Mouse (Mus musculus) heart, embryonic 13.5 days (tissue): ENCODE data around the gene Fam162a. TPM values are rescaled to one million over a fixed set of nuclear protein-coding genes. Genes with fewer than 3 reads are reported as not detected.
A peak's percentile ranks its signal among the peaks of the same experiment; 100 is the strongest.
"Not testable (repeated sequence)": the region's sequence is repeated elsewhere in the genome, so short reads cannot be mapped to it uniquely, and the experiment has no call there.

Experiments used
- ATAC-seq: fragments of 200-750 bp; cut with Nextera tagmentation; 2 replicates; pipeline ENCODE4 v1.8.0; 2017; ENCODE audit warnings: moderate TSS enrichment; ENCODE audit not compliant: insufficient number of reproducible peaks, low FRiP score, low TSS enrichment; ENCODE audit errors: extremely low read depth
- H3K27ac ChIP-seq: fragments of 300-500 bp; sonication (generic); replicated peaks from 2 replicates; pipeline ENCODE4 v1.5.1; 2015; ENCODE audit warnings: moderate library complexity, mild to moderate bottlenecking, inconsistent platforms
- H3K27me3 ChIP-seq: fragments of 300-500 bp; sonication (generic); replicated peaks from 2 replicates; pipeline ENCODE4 v1.6.1; 2015; ENCODE audit warnings: mild to moderate bottlenecking, inconsistent platforms
- H3K36me3 ChIP-seq: fragments of 300-500 bp; sonication (generic); 2 replicates; pipeline ENCODE4 v1.6.1; 2015; ENCODE audit warnings: mild to moderate bottlenecking, inconsistent platforms
- H3K4me1 ChIP-seq: fragments of 300-500 bp; sonication (generic); 2 replicates; pipeline ENCODE4 v1.6.1; 2015; ENCODE audit warnings: inconsistent platforms
- H3K4me2 ChIP-seq: fragments of 300-500 bp; sonication (generic); 2 replicates; pipeline ENCODE4 v1.6.1; 2015; ENCODE audit warnings: inconsistent platforms, mild to moderate bottlenecking, moderate library complexity
- H3K4me3 ChIP-seq: fragments of 300-500 bp; sonication (generic); 2 replicates; pipeline ENCODE4 v1.5.1; 2015; ENCODE audit warnings: moderate library complexity, mild to moderate bottlenecking, inconsistent platforms
- H3K9ac ChIP-seq: fragments of 300-500 bp; sonication (generic); 2 replicates; pipeline ENCODE4 v1.6.1; 2015; ENCODE audit warnings: inconsistent platforms, mild to moderate bottlenecking, moderate library complexity
- H3K9me3 ChIP-seq: fragments of 300-500 bp; sonication (generic); 2 replicates; pipeline ENCODE4 v1.6.1; 2016; ENCODE audit warnings: inconsistent platforms
- WGBS: fragments of 180-500 bp; shearing (Covaris S2); methylation state at CpG from one replicate; pipeline ENCODE4 v1.1.7; 2015; ENCODE audit warnings: mixed read lengths; 5-methylcytosine and 5-hydroxymethylcytosine counted together
- polyA plus RNA-seq: library from polyadenylated mRNA; unstranded; fragments of >200 nt; fragmentation: Nextera tagmentation; extraction: Ambion mirVana; gene quantifications from 2 replicates; pipeline ENCODE4 v1.2.1, GENCODE M21; 2015

The Fam162a gene
- polyA plus RNA-seq, 1 experiment from 2014 or later = 791 TPM

DNA sequence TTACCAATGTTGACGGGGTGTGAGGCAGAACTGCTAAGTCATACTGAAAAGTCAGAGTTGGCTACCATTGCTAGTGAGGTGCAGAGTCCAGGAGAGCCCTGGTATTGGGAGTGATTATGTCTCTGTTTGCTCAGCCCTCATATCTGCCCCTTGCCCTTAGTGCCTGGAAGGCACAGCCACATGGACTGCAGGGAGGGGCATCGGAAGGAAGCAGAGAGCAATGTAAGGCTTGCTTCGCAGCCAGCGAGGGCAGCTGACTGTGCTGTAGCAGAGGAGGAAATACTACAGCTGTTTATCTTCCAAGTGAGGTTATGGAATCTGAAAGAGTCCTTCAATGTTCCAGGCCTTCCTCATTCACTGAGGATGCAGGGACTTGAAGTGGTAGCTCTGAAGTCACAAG, 16.5 kb upstream of the Fam162a start:
- Histone ChIP-seq H3K4me3 (no peak overlapping the region), H3K36me3 (peaks cover 93% of the 10 kb centered on the region), H3K9ac (no peak overlapping the region), H3K4me2 (no peak overlapping the region), H3K27ac (0 out of 2 replicates have a peak overlapping the region, but pooled peaks have one; percentile 2), H3K27me3 (no peaks in the 10 kb centered on the region), H3K4me1 (no peaks in the 10 kb centered on the region), H3K9me3 (no peaks in the 10 kb centered on the region)
- no peak for ATAC-seq
- 70% methylated on average over 4 of the region's 4 CpGs for WGBS

DNA sequence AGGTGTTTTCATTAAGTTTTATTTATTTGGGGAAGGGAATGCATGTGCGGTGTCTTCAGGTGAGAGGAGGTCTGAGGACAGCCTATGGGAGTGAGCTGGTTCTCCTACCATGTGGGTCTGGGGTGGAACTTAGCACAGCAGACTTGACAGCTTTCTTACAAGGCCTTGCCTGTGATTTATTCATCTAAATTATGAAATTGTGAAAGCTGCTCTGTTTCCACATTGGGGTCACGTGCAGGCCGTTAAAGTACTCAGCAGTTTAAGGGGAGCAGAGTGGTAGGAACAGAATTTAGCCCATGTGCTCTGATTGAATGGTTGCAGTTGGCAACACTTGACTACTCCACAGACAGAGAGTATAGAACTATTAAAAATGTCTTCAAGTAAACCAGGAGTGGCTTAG, 8.5 kb upstream of the Fam162a start:
- Histone ChIP-seq H3K4me3 (no peak overlapping the region), H3K27ac (no peak overlapping the region), H3K36me3 (peaks cover 34% of the 10 kb centered on the region), H3K9ac (no peak overlapping the region), H3K4me1 (no peaks in the 10 kb centered on the region), H3K9me3 (no peaks in the 10 kb centered on the region), H3K4me2 (no peak overlapping the region), H3K27me3 (no peaks in the 10 kb centered on the region)
- no peak for ATAC-seq
- WGBS = 89% methylated on average over 3 of the region's 3 CpGs

DNA sequence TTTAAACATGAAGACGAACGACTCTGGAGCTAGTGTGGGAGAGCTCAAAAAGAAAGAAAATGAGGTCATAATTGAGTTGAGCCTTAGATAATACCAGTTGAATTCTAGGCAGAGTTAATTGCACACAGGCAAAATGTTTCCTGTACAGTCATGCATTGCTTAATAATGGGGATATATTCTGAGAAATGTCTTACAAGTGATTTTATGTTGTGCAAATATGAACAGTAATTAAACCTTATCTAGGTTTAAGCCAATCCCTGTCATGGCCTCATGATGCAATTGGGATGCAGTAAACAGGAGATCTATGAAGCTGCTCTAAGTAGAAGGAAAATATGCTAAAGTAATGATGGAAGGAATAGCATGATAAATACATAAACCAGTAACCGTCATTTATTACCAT, 3.4 kb upstream of the Fam162a start:
- Histone ChIP-seq H3K4me2 (no peak overlapping the region), H3K4me1 (peaks cover 12% of the 10 kb centered on the region), H3K9ac (no peak overlapping the region), H3K27me3 (no peaks in the 10 kb centered on the region), H3K36me3 (peaks cover 10% of the 10 kb centered on the region; the same call in 1 of the 2 replicates), H3K27ac (no peak overlapping the region), H3K4me3 (no peak overlapping the region), H3K9me3 (no peaks in the 10 kb centered on the region)
- no peak for ATAC-seq
- WGBS = 82% methylated on average over 3 of the region's 3 CpGs

DNA sequence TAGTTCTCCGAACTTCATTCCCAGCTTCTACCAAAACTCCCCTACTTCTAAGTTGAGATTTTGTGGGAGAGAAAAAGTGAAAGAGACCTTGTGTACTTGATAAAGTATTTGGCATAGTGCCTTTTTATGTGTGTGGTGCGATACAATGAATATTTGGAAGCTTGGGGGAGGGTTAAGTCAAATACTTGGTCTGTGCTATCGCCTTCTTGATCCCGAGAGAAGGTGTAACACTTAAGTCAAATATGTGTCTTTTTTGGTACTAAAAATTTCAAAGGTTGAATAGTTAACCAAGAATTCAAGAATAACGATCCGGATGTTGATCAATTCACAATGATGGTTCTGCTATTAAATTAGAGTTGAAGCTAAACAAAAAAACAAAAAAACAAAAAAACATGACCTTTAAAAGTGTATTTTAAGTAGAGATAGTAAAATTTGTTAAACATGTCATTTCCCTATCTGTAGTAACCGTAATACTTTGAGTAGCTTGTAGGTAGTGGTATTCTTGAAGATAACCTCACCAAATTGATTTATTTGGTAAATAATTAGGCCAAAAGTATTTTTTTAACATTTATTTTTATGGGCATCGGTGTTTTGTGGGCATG, 1.1 kb upstream of the Fam162a start:
- Histone ChIP-seq H3K4me2 (peak overlapping the region; percentile 74), H3K9ac (peak overlapping the region; percentile 97), H3K4me3 (peak overlapping the region; percentile 89), H3K36me3 (peaks cover 12% of the 10 kb centered on the region; the same call in 1 of the 2 replicates), H3K4me1 (peaks cover 35% of the 10 kb centered on the region), H3K27ac (peak overlapping the region; percentile 100), H3K9me3 (no peaks in the 10 kb centered on the region), H3K27me3 (no peaks in the 10 kb centered on the region)
- no peak for ATAC-seq
- WGBS = 23% methylated on average over 8 of the region's 8 CpGs

DNA sequence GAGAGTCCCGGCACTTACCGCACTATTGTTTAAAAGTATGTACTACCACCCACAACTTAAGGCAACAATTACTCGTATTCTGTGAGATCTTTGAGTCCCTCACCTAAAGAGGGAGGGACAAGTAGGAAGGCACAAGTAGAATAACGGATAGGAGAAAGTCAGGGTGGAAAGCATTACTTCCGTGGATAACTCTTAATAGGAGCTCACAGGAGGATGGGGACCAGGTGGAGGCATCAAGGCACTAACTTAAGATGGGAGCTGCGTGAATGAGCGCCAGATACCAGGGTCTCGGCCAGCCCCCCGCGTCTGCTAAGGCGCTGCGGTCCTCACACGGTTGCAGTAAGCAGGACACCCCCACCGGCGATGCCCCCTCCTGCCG, 334 bp downstream of the Fam162a start:
- ATAC-seq = no peak

DNA sequence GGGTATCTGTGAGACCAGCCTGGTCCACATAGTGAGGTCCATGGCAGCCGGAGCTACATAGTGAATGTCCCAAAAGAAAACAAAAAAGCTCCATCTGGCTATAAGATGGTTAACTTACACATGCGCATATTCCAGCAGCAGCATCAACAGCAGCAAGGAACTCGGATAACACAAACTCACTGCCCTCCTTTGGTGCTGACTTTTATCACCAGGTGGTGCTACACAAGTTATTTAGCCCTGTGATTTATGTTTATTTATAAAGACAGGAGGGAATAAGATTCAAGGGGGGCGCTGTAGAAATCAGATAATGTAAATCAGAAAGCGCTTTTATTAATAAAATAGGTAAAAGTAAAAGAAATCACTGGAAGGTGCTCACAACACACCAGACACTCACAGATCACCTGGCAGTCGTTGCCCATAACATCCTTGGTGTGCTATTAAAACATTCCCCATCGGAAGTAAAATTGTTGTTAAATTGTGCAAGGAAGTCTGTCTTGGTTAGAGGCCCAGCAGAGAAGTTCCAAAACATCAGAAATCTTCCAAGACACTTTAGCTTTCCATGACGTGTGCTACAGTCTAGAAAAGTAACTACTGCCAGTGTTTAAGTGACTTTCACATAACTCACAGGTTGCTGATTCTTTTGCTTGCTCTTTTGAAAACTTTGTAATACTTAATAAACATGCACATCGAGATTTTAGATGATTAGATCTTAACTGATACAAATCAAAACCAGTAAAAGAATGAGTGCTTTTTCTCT, 1.4 kb downstream of the Fam162a start:
- Histone ChIP-seq H3K36me3 (peaks cover 27% of the 10 kb centered on the region), H3K4me1 (peaks cover 58% of the 10 kb centered on the region), H3K27ac (peak overlapping the region; percentile 25; the same call in 1 of the 2 replicates), H3K27me3 (no peaks in the 10 kb centered on the region), H3K9me3 (no peaks in the 10 kb centered on the region), H3K4me3 (peak overlapping the region; percentile 89), H3K4me2 (peak overlapping the region; percentile 74), H3K9ac (peak overlapping the region; percentile 97)
- WGBS = 24% methylated on average over 9 of the region's 9 CpGs
- ATAC-seq = no peak

More for the DNA sequence above, 334 bp downstream of the Fam162a start:
- peak overlapping the region; percentile 100 for H3K27ac ChIP-seq
- H3K4me2 ChIP-seq = peak overlapping the region; percentile 74
- peak overlapping the region; percentile 97 for H3K9ac ChIP-seq
- no peaks in the 10 kb centered on the region for H3K27me3 ChIP-seq
- no peaks in the 10 kb centered on the region for H3K9me3 ChIP-seq
- H3K36me3 ChIP-seq = peaks cover 20% of the 10 kb centered on the region
- 0% methylated on average over 16 of the region's 16 CpGs for WGBS
- peaks cover 49% of the 10 kb centered on the region for H3K4me1 ChIP-seq
- peak overlapping the region; percentile 89 for H3K4me3 ChIP-seq

DNA sequence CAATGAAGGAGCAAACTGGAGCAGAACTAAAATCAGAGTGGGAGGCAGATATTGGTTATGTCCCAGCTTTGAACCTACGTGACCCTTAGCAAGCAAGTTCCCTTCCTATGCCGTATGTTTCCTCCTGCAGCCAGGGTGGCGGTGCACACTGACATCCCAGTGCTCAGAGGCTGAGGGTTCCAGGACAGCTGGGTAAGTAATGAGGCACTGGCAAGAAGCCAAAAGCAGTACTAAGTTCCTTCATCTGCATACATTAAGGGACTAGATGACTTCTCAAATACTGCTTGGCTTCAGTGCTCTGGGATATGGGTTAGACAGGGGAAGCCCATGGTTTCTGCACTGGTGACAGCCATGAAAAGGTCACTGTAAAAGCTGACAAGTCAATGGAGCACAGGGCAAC, 3.0 kb downstream of the Fam162a start:
- H3K9ac ChIP-seq = peak overlapping the region; percentile 97
- ATAC-seq = no peak
- H3K4me2 ChIP-seq = peak overlapping the region; percentile 74
- H3K9me3 ChIP-seq = no peaks in the 10 kb centered on the region
- H3K27ac ChIP-seq = peak overlapping the region; percentile 46
- peak overlapping the region; percentile 89 for H3K4me3 ChIP-seq
- H3K27me3 ChIP-seq = no peaks in the 10 kb centered on the region
- peaks cover 70% of the 10 kb centered on the region for H3K4me1 ChIP-seq
- 62% methylated on average over 3 of the region's 3 CpGs for WGBS
- H3K36me3 ChIP-seq = peaks cover 21% of the 10 kb centered on the region

DNA sequence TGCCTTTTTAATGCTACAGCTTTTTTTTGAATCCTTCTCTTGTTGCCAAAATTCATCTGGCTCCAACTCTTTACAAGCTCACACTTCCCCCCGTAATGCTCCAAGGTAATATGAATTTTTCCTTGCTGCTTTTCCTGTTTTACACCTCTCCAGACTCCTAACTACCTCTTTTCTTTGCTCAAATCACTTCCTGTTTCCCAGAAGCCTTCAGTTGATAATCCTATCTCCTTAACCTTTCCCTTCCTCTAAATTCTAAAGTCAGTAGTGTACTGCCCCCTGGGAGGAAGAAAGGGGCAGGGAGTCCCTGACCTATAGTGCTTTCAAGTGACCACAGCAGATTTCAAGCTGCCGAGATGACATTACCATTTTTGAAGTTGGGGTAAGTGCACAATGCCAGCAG, 3.7 kb downstream of the Fam162a start:
- Histone ChIP-seq H3K9me3 (no peaks in the 10 kb centered on the region), H3K27me3 (no peaks in the 10 kb centered on the region), H3K4me3 (no peak overlapping the region), H3K36me3 (peaks cover 21% of the 10 kb centered on the region), H3K9ac (peak overlapping the region; percentile 97), H3K27ac (peak overlapping the region; percentile 46), H3K4me1 (peaks cover 73% of the 10 kb centered on the region), H3K4me2 (peak overlapping the region; percentile 74)
- 47% methylated on average over 2 of the region's 2 CpGs for WGBS
- ATAC-seq = no peak

DNA sequence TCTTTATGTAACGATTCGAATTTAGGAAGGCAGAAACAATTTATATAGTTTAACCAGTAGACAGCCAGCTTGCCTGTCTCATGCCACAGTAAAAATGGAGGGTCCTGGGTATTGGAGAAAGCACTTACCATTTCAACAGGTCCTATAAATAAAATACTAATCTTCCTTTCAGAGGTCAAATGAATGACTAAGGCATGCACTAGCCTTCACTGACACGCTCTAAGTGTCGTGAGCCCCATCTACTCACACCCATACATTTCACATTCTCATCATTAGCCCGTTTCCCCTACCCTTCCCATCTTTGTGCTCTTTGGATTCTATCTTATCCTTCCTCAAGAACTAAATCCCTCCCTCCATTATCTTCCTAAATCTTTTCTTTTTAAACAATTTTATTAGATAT, 6.5 kb downstream of the Fam162a start:
- 57% methylated on average over 5 of the region's 5 CpGs for WGBS
- no peak overlapping the region for H3K4me3 ChIP-seq
- ATAC-seq = no peak
- H3K9me3 ChIP-seq = no peaks in the 10 kb centered on the region
- no peak overlapping the region for H3K9ac ChIP-seq
- peaks cover 35% of the 10 kb centered on the region for H3K36me3 ChIP-seq
- peak overlapping the region; percentile 27 for H3K4me2 ChIP-seq
- peaks cover 92% of the 10 kb centered on the region for H3K4me1 ChIP-seq
- peak overlapping the region; percentile 82 for H3K27ac ChIP-seq
- no peaks in the 10 kb centered on the region for H3K27me3 ChIP-seq

DNA sequence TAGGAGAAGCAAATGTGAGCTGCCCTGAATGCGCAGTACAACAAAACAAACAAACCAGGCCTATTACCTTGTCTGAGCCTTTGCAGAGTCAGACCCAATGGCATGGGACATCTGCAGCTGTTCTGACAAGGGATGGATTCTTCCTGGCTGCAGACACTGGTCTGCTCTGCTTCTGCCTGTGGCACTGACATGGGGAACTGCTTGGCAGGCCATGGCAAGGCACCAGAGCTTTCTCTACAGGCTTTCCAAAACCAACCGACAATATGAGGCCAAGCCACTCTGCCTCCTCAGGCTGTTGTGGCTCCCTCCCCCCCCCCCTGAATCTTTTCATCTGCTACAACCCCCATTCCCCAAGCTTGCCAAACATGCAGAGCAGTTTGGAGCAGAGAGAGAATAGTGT, 8.1 kb downstream of the Fam162a start:
- Histone ChIP-seq H3K4me1 (peaks cover 92% of the 10 kb centered on the region), H3K9me3 (no peaks in the 10 kb centered on the region), H3K27ac (peak overlapping the region; percentile 82), H3K4me2 (no peak overlapping the region), H3K36me3 (peaks cover 29% of the 10 kb centered on the region), H3K4me3 (no peak overlapping the region), H3K9ac (peak overlapping the region; percentile 61), H3K27me3 (no peaks in the 10 kb centered on the region)
- 69% methylated on average over 2 of the region's 2 CpGs for WGBS
- no peak for ATAC-seq

DNA sequence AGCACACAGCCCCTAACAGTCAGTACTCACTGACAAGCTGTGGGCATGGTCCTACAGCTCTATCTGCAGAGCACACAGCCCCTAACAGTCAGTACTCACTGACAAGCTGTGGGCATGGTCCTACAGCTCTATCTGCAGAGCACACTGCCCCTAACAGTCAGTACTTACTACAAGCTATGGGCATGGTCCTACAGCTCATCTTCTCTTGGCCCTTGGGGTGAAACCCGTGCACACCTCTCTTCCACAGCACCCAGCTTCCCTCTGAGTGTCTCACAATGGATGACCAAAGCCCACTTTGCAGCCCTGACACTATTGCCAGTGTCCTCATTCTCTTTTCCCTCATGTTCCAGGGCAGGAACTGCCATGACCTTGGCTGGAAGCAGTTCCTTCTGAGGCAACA, 8.9 kb downstream of the Fam162a start:
- not testable (repeated sequence) for H3K27ac ChIP-seq, H3K9ac ChIP-seq, H3K4me3 ChIP-seq, H3K4me2 ChIP-seq, H3K27me3 ChIP-seq, H3K9me3 ChIP-seq, ATAC-seq
- 70% methylated on average over 1 of the region's 1 CpGs for WGBS
- Histone ChIP-seq H3K4me1 (peaks cover 92% of the 10 kb centered on the region), H3K36me3 (peaks cover 28% of the 10 kb centered on the region)
